ENCODE assay signal across 11 mouse cellular contexts in the genomic region with DNA sequence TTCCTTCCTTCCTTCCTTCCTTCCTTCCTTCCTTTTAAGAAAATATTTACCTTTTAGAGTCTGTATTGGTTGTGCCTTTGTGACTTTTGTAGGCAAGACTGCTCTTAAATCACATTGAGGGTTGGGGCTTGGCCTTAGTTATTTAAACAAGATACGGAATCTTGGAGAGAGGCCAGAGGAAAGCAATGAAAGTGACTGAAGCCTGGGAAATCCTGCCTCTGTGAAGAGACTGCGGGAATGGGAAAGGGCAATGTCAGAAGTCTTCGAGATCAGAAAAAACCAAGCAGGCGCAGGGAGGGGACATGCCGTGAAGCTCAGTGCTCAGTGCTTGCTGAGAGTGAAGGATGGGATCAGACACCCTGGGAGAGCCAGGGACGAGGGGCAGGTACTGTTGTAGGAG.
DNase-seq lines count a peak whose midpoint lies in the region; ATAC-seq lines count a peak whose summit lies in the region.
"Had no signal": no experiment of that assay in that cellular context is flagged by ENCODE, and none has a peak within 500 bp of the region (broad histone marks: within the 10 kb centered on the region; RNA-seq: fewer than 3 reads in every experiment).

No protein-coding gene starts in this region.

- H3K36me3 ChIP-seq in neural tube, embryonic 14.5 days (ENCODE audit: control insufficient read depth, insufficient read depth, low read length) = no peaks in the 10 kb centered on the region
- peaks cover 5% of the 10 kb centered on the region; the same call in 1 of the 2 replicates for H3K36me3 ChIP-seq in liver, embryonic 12.5 days

- H3K27me3 ChIP-seq in neural tube, embryonic 14.5 days (ENCODE audit: control insufficient read depth, insufficient read depth, low read length) = no peaks in the 10 kb centered on the region
- H3K27me3 ChIP-seq in liver, embryonic 12.5 days (replicated peaks) = no peaks in the 10 kb centered on the region
- H3K27me3 ChIP-seq: hindbrain, embryonic 15.5 days had no signal

- H3K27ac ChIP-seq in neural tube, embryonic 14.5 days (ENCODE audit: low read depth, low read length) = 0 out of 2 replicates have a peak overlapping the region, but pooled peaks have one; percentile 48
- H3K27ac ChIP-seq in liver, embryonic 12.5 days = peak overlapping the region; percentile 61; the same call in 1 of the 2 replicates
- H3K27ac ChIP-seq: hindbrain, embryonic 15.5 days had no signal

- peak; percentile 88 for DNase-seq in heart, adult 11 months
- no peak for DNase-seq in heart, postnatal 4 days
- no peak for DNase-seq in neural tube, embryonic 10.5 days (ENCODE audit: extremely low spot score, low spot score)
- no peak for DNase-seq in left cerebral cortex, adult 18-20 months (ENCODE audit: low spot score in 2 of 2)
- no peak for DNase-seq in layer of hippocampus, postnatal 25 days (ENCODE audit: extremely low spot score in 1 of 2, low spot score in 1 of 2)
- no peak for DNase-seq in ovary, adult 18-20 months (ENCODE audit: low spot score)
- DNase-seq: cerebellum, adult 8-10 months; thymus, adult 2 months had no signal

- H3K4me2 ChIP-seq in neural tube, embryonic 14.5 days (ENCODE audit: low read depth, low read length) = no peak overlapping the region
- H3K4me2 ChIP-seq in liver, embryonic 12.5 days = no peak overlapping the region
- H3K4me2 ChIP-seq: hindbrain, embryonic 15.5 days had no signal

- H3K9ac ChIP-seq in neural tube, embryonic 14.5 days (replicated peaks; ENCODE audit: low read depth, low read length) = no peak overlapping the region
- no peak overlapping the region for H3K9ac ChIP-seq in liver, embryonic 12.5 days
- H3K9ac ChIP-seq: hindbrain, embryonic 15.5 days had no signal

- 40% methylated on average over 6 of the region's 6 CpGs for WGBS in neural tube, embryonic 14.5 days
- 56% methylated on average over 6 of the region's 6 CpGs for WGBS in liver, embryonic 12.5 days (ENCODE audit: insufficient replicate concordance)

- no peak overlapping the region for H3K4me3 ChIP-seq in neural tube, embryonic 14.5 days (ENCODE audit: low read depth, low read length)
- H3K4me3 ChIP-seq in liver, embryonic 12.5 days = no peak overlapping the region
- H3K4me3 ChIP-seq: hindbrain, embryonic 15.5 days had no signal

- H3K9me3 ChIP-seq in neural tube, embryonic 14.5 days (ENCODE audit: control insufficient read depth, low read length) = no peaks in the 10 kb centered on the region
- no peaks in the 10 kb centered on the region for H3K9me3 ChIP-seq in liver, embryonic 12.5 days (replicated peaks)
- H3K9me3 ChIP-seq: hindbrain, embryonic 15.5 days had no signal

- peaks cover 8% of the 10 kb centered on the region; the same call in 1 of the 2 replicates for H3K4me1 ChIP-seq in neural tube, embryonic 14.5 days (ENCODE audit: control insufficient read depth, insufficient read depth, low read length)
- H3K4me1 ChIP-seq in liver, embryonic 12.5 days = peaks cover 16% of the 10 kb centered on the region; the same call in 1 of the 2 replicates

- no peak for ATAC-seq in neural tube, embryonic 14.5 days (ENCODE audit: low read depth)
- ATAC-seq in liver, embryonic 12.5 days = no peak
